Comparison of ENCODE assay signal across 11 mouse cellular contexts in genomic region chr11:76384307-76384706, GRCm38 (mm10). TPM values are rescaled to one million over a fixed set of nuclear protein-coding genes. Genes with fewer than 3 reads are reported as not detected.
DNase-seq lines count a peak whose midpoint lies in the region; ATAC-seq and TF ChIP-seq lines count a peak whose summit lies in the region.
"Had no signal": no experiment of that assay in that cellular context is flagged by ENCODE, and none has a peak within 500 bp of the region (broad histone marks: within the 10 kb centered on the region; RNA-seq: fewer than 3 reads in every experiment).

No protein-coding gene starts in this region.

- no peak for DNase-seq in gastrocnemius, adult 2 months
- DNase-seq in gastrocnemius, postnatal 25 days, result no peak
- no peak for DNase-seq in midbrain, embryonic 10.5 days (ENCODE audit: low spot score)
- no peak for DNase-seq in midbrain, embryonic 14.5 days
- DNase-seq in left cerebral cortex, postnatal 14 days (ENCODE audit: low spot score in 2 of 2), result no peak
- no peak for DNase-seq in thymus, postnatal 10 days (ENCODE audit: low spot score in 2 of 2)
- DNase-seq: adrenal gland, postnatal 25 days; kidney, postnatal 4 days had no signal

- H3K9ac ChIP-seq in midbrain, embryonic 14.5 days (replicated peaks; ENCODE audit: low read length), result no peak overlapping the region
- H3K9ac ChIP-seq in hindbrain, embryonic 16.5 days (ENCODE audit: low read depth, low read length), result no peak overlapping the region
- no peak overlapping the region for H3K9ac ChIP-seq in stomach, embryonic 15.5 days
- H3K9ac ChIP-seq: liver, embryonic 14.5 days had no signal

- H3K4me1 ChIP-seq in midbrain, embryonic 10.5 days, result peaks cover 85% of the 10 kb centered on the region
- H3K4me1 ChIP-seq in midbrain, embryonic 14.5 days (ENCODE audit: control insufficient read depth, insufficient read depth, low read length), result peaks cover 6% of the 10 kb centered on the region
- peaks cover 19% of the 10 kb centered on the region for H3K4me1 ChIP-seq in hindbrain, embryonic 16.5 days (ENCODE audit: control insufficient read depth, insufficient read depth, low read depth, low read length)
- peaks cover 31% of the 10 kb centered on the region for H3K4me1 ChIP-seq in stomach, embryonic 15.5 days

- H3K9me3 ChIP-seq in midbrain, embryonic 10.5 days (replicated peaks), result no peaks in the 10 kb centered on the region
- H3K9me3 ChIP-seq in midbrain, embryonic 14.5 days (ENCODE audit: control insufficient read depth, low read length), result no peaks in the 10 kb centered on the region
- no peaks in the 10 kb centered on the region for H3K9me3 ChIP-seq in hindbrain, embryonic 16.5 days (ENCODE audit: control insufficient read depth, low read length)
- H3K9me3 ChIP-seq in stomach, embryonic 15.5 days, result no peaks in the 10 kb centered on the region

- no peak overlapping the region for H3K4me2 ChIP-seq in midbrain, embryonic 14.5 days (ENCODE audit: low read length)
- H3K4me2 ChIP-seq in hindbrain, embryonic 16.5 days (ENCODE audit: low read length), result no peak overlapping the region
- H3K4me2 ChIP-seq in stomach, embryonic 15.5 days, result no peak overlapping the region

- no peak overlapping the region for H3K4me3 ChIP-seq in gastrocnemius, adult 2 months
- no peak overlapping the region for H3K4me3 ChIP-seq in midbrain, embryonic 10.5 days
- H3K4me3 ChIP-seq in midbrain, embryonic 14.5 days (replicated peaks; ENCODE audit: low read depth, low read length), result no peak overlapping the region
- H3K4me3 ChIP-seq in hindbrain, embryonic 16.5 days (ENCODE audit: low read length), result no peak overlapping the region
- H3K4me3 ChIP-seq in stomach, embryonic 15.5 days (replicated peaks), result no peak overlapping the region

- no peak for TF ChIP-seq CTCF in gastrocnemius, adult 2 months (IDR thresholded peaks at IDR 0.05)

- intact Hi-C loops in gastrocnemius, adult 2 months (cut with DNase I), result no loop called here
- intact Hi-C loops in left cerebral cortex, postnatal 14 days (cut with DNase I), result no loop called here

- no peak for ATAC-seq in midbrain, embryonic 14.5 days (ENCODE audit: low FRiP score, low TSS enrichment)
- ATAC-seq in hindbrain, embryonic 16.5 days, result no peak
- no peak for ATAC-seq in stomach, embryonic 15.5 days (ENCODE audit: insufficient read depth, low FRiP score, low read depth)

- H3K27ac ChIP-seq in gastrocnemius, adult 2 months, result peak overlapping the region; percentile 82
- peak overlapping the region; percentile 79 for H3K27ac ChIP-seq in midbrain, embryonic 10.5 days (replicated peaks)
- no peak overlapping the region for H3K27ac ChIP-seq in midbrain, embryonic 14.5 days (replicated peaks; ENCODE audit: low read depth, low read length)
- H3K27ac ChIP-seq in hindbrain, embryonic 16.5 days (ENCODE audit: low read depth, low read length), result 0 out of 2 replicates have a peak overlapping the region, but pooled peaks have one; percentile 19
- peak overlapping the region; percentile 5; the same call in 1 of the 2 replicates for H3K27ac ChIP-seq in stomach, embryonic 15.5 days
- H3K27ac ChIP-seq: liver, embryonic 14.5 days had no signal

- WGBS in midbrain, embryonic 10.5 days, result 74% methylated on average over 5 of the region's 5 CpGs
- 61% methylated on average over 5 of the region's 5 CpGs for WGBS in midbrain, embryonic 14.5 days
- 50% methylated on average over 5 of the region's 5 CpGs for WGBS in hindbrain, embryonic 16.5 days
- WGBS in stomach, embryonic 15.5 days, result 67% methylated on average over 5 of the region's 5 CpGs

- H3K27me3 ChIP-seq in midbrain, embryonic 10.5 days (ENCODE audit: low read depth, poor library complexity, severe bottlenecking), result no peaks in the 10 kb centered on the region
- no peaks in the 10 kb centered on the region for H3K27me3 ChIP-seq in midbrain, embryonic 14.5 days (ENCODE audit: control insufficient read depth, insufficient read depth, low read length)
- H3K27me3 ChIP-seq in hindbrain, embryonic 16.5 days (replicated peaks; ENCODE audit: control insufficient read depth, insufficient read depth, low read length), result no peaks in the 10 kb centered on the region
- H3K27me3 ChIP-seq in stomach, embryonic 15.5 days (replicated peaks), result no peaks in the 10 kb centered on the region

- peaks cover 13% of the 10 kb centered on the region for H3K36me3 ChIP-seq in midbrain, embryonic 10.5 days
- no peaks in the 10 kb centered on the region for H3K36me3 ChIP-seq in midbrain, embryonic 14.5 days (ENCODE audit: control insufficient read depth, insufficient read depth, low read length)
- H3K36me3 ChIP-seq in hindbrain, embryonic 16.5 days (ENCODE audit: control insufficient read depth, insufficient read depth, low read length), result no peaks in the 10 kb centered on the region
- H3K36me3 ChIP-seq in stomach, embryonic 15.5 days, result no peaks in the 10 kb centered on the region

RNA-seq across cellular contexts. Expression of gene Nxn, which starts 14.6 kb away (rescaled TPM):
- total RNA-seq in gastrocnemius, adult 2 months (2021), result 10 to 100 TPM; 42.0 to 49.3 TPM
- total RNA-seq in gastrocnemius, postnatal 25 days (2021), result 10 to 100 TPM; 25.6 to 32.0 TPM
- 59.3 and 59.5 TPM in 2 replicates for polyA plus RNA-seq in midbrain, embryonic 10.5 days (2016; fragmentation: Nextera tagmentation; extraction: Ambion mirVana)
- 21.9 and 28.2 TPM in 2 replicates for polyA plus RNA-seq in midbrain, embryonic 14.5 days (2014; fragmentation: Nextera tagmentation; extraction: Ambion mirVana)
- polyA plus RNA-seq in hindbrain, embryonic 16.5 days (2015; fragmentation: Nextera tagmentation; extraction: Ambion mirVana), result 22.2 and 28.8 TPM in 2 replicates
- polyA plus RNA-seq in stomach, embryonic 15.5 days (2015; fragmentation: Nextera tagmentation; extraction: Ambion mirVana), result 35.1 and 37.9 TPM in 2 replicates
- 10 to 100 TPM; 10.1 to 12.2 TPM for total RNA-seq in left cerebral cortex, postnatal 14 days (2021)

RNA-seq across cellular contexts. Expression of gene Timm22, which starts 22.4 kb away (rescaled TPM):
- 10 to 100 TPM; 29.0 to 45.0 TPM for total RNA-seq in gastrocnemius, adult 2 months (2021)
- total RNA-seq in gastrocnemius, postnatal 25 days (2021), result 10 to 100 TPM; 40.4 to 40.8 TPM
- polyA plus RNA-seq in midbrain, embryonic 10.5 days (2016; fragmentation: Nextera tagmentation; extraction: Ambion mirVana), result 127 and 128 TPM in 2 replicates
- polyA plus RNA-seq in midbrain, embryonic 14.5 days (2014; fragmentation: Nextera tagmentation; extraction: Ambion mirVana), result 111 and 120 TPM in 2 replicates
- polyA plus RNA-seq in hindbrain, embryonic 16.5 days (2015; fragmentation: Nextera tagmentation; extraction: Ambion mirVana), result 99.8 and 107 TPM in 2 replicates
- 92.5 and 96.5 TPM in 2 replicates for polyA plus RNA-seq in stomach, embryonic 15.5 days (2015; fragmentation: Nextera tagmentation; extraction: Ambion mirVana)
- total RNA-seq in left cerebral cortex, postnatal 14 days (2021), result 10 to 100 TPM; 38.0 to 40.1 TPM
